Mouse (Mus musculus) neutrophil, adult 5-6 weeks (primary cell): ENCODE data around the gene Cfap126. TPM values are rescaled to one million over a fixed set of nuclear protein-coding genes. Genes with fewer than 3 reads are reported as not detected.

Experiments used
- ATAC-seq: fragments of 151-379, 151-347 bp; 2 replicates; pipeline ENCODE4 v1.8.0; 2017; ENCODE audit warnings: mild to moderate bottlenecking, moderate TSS enrichment; ENCODE audit not compliant: insufficient number of reproducible peaks, poor library complexity, low FRiP score, severe bottlenecking; ENCODE audit errors: extremely low read depth
- total RNA-seq: library from RNA; stranded (forward); fragments of 200-1000 nt; gene quantifications from 2 replicates; pipeline ENCODE4 v1.2.3, GENCODE M21; 2017

The Cfap126 gene
- total RNA-seq, 1 experiment from 2014 or later, result not detected

- no peak for ATAC-seq
Observed at GRCm38 (mm10) chr1:171089891-171090290, 23.8 kb upstream of the Cfap126 start.

- ATAC-seq, result no peak
Observed at GRCm38 (mm10) chr1:171090761-171091160, 23.0 kb upstream of the Cfap126 start.

GRCm38 (mm10) chr1:171094424-171094823, 19.3 kb upstream of the Cfap126 start:
- no peak for ATAC-seq

GRCm38 (mm10) chr1:171096110-171096964, 17.4 kb upstream of the Cfap126 start:
- no peak for ATAC-seq

- no peak for ATAC-seq
Observed at GRCm38 (mm10) chr1:171097136-171097535, 16.6 kb upstream of the Cfap126 start.

GRCm38 (mm10) chr1:171097612-171098011, 16.1 kb upstream of the Cfap126 start:
- ATAC-seq, result no peak

GRCm38 (mm10) chr1:171101033-171101432, 12.7 kb upstream of the Cfap126 start:
- no peak for ATAC-seq

- peak; percentile 49 for ATAC-seq
Observed at GRCm38 (mm10) chr1:171101733-171102546, 11.8 kb upstream of the Cfap126 start.

- peak; percentile 57 for ATAC-seq
Observed at GRCm38 (mm10) chr1:171102547-171103177, 11.1 kb upstream of the Cfap126 start.

GRCm38 (mm10) chr1:171103179-171103840, 10.4 kb upstream of the Cfap126 start:
- peak; percentile 11; the same call in 1 of the 2 replicates for ATAC-seq

- no peak for ATAC-seq
Observed at GRCm38 (mm10) chr1:171105226-171105625, 8.5 kb upstream of the Cfap126 start.

GRCm38 (mm10) chr1:171109620-171110019, 4.1 kb upstream of the Cfap126 start:
- no peak for ATAC-seq

GRCm38 (mm10) chr1:171110659-171111019, 3.1 kb upstream of the Cfap126 start:
- no peak for ATAC-seq

- peak; percentile 75 for ATAC-seq
Observed at GRCm38 (mm10) chr1:171111020-171111780, 2.5 kb upstream of the Cfap126 start.

GRCm38 (mm10) chr1:171111781-171112575, 1.7 kb upstream of the Cfap126 start:
- ATAC-seq, result no peak

GRCm38 (mm10) chr1:171112986-171113385, 732 bp upstream of the Cfap126 start:
- no peak for ATAC-seq

- no peak for ATAC-seq
Observed at GRCm38 (mm10) chr1:171116280-171116679, 2.6 kb downstream of the Cfap126 start.

- ATAC-seq, result peak; percentile 71
Observed at GRCm38 (mm10) chr1:171118269-171118684, 4.6 kb downstream of the Cfap126 start.
